Mouse (Mus musculus) brain, embryonic 14.5 days (tissue): ENCODE results near the gene Olfr1032. TPM values are rescaled to one million over a fixed set of nuclear protein-coding genes. Genes with fewer than 3 reads are reported as not detected.
"Not testable (repeated sequence)": the region's sequence is repeated elsewhere in the genome, so short reads cannot be mapped to it uniquely, and the experiment has no call there.

Experiments used
- DNase-seq: peaks from one replicate; pipeline ENCODE4 v3.0.0-alpha.2; 2011; ENCODE audit warnings: low read depth
- CTCF ChIP-seq: fragments of 200-500 bp; IDR thresholded peaks from 2 replicates; pipeline ENCODE4 v1.5.1; 2012; ENCODE audit warnings: inconsistent platforms, mild to moderate bottlenecking, moderate library complexity, borderline replicate concordance; ENCODE audit not compliant: insufficient read depth, insufficient read length; ENCODE audit errors: extremely low read depth
- POLR2A ChIP-seq: fragments of 200-500 bp; IDR thresholded peaks from 2 replicates; pipeline ENCODE4 v1.6.1; 2012; ENCODE audit warnings: mild to moderate bottlenecking, inconsistent platforms, borderline replicate concordance; ENCODE audit not compliant: poor library complexity, insufficient read depth, insufficient read length, severe bottlenecking; ENCODE audit errors: extremely low read depth
- polyA plus RNA-seq: library from polyadenylated mRNA; depleted of rRNA; stranded (reverse); fragments of >200 nt; gene quantifications from 2 replicates; pipeline ENCODE4 v1.2.3, GENCODE M21; 2012; rRNA removed

The Olfr1032 gene
- polyA plus RNA-seq, result not detected in 2 replicates

DNA sequence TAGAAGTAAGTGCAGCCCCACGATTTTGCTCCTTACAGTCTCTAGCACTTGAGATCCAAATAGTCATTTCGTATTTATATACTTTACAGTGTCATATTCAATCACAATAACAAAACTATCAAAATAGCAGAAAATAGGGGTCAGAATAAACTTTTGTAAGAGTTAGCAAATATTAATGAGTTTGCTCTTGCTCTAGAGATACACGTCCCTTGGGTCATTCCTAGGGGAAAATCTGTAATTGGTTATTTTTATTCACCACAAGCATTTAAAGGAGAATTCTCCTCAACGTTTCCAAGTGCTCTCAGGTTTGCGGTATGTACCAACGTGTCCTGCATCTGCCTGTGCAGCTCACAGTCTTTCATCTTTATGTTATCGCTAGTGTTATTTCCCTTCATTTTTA, at the start of gene Olfr1032:
Gene Olfr1032 (plus strand): TSS at position 301 of the 400 bp plus-strand sequence.
- DNase-seq, result no peak
- TF ChIP-seq CTCF, result no peak
- no peak for TF ChIP-seq POLR2A

DNA sequence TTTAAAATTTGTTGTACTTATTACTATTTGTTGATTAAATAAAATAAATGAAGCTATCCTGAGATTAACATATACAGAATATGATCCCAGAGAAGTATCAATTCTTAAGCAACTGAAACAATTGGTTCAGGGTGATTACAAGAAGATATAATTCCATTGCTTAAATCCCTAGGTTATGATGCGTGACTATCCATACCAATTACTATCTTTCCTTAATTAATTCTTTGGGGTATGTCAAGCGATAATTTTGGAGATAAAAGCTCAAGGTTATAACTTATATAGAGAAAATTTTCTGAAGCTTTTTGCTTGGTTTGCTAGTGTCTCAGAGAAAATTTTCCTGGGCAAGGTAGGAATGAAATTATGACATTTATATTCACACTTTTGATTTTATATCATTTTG, 31.7 kb upstream of the Olfr1032 start, which contains the start of gene Olfr1029:
Gene Olfr1029 (plus strand): TSS at position 301 of the 400 bp plus-strand sequence.
- no peak for DNase-seq

GRCm38 (mm10) chr2:85978976-85979375, 26.4 kb upstream of the Olfr1032 start, which contains the start of gene Olfr1030:
Gene Olfr1030 (plus strand): TSS chr2:85979276.
- no peak for TF ChIP-seq CTCF
- no peak for TF ChIP-seq POLR2A
- DNase-seq, result no peak

More for the DNA sequence above, 31.7 kb upstream of the Olfr1032 start, which contains the start of gene Olfr1029:
- TF ChIP-seq POLR2A, result no peak
- TF ChIP-seq CTCF, result no peak

DNA sequence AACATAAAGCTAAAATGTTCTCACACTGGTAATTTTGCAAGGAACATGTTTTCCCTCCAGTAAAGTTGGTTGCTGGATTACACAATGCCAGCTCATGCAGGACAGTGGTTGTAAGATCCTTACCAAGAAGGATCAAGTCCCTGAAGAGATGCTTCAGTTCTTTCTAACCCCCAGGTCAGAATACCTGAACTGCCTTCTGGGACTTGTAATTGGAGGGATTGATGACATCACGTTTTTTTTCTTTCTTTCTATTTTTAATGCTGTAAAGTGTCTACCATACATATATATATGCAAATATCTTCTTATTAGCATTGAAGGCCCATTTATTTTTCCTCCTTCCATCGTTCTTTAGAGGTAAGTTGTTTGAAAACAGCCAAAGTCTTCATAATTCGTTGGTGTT, 15.3 kb upstream of the Olfr1032 start, which contains the start of gene Olfr1031:
Gene Olfr1031 (plus strand): TSS at position 301 of the 400 bp plus-strand sequence.
- no peak for DNase-seq
- no peak for TF ChIP-seq CTCF
- no peak for TF ChIP-seq POLR2A

DNA sequence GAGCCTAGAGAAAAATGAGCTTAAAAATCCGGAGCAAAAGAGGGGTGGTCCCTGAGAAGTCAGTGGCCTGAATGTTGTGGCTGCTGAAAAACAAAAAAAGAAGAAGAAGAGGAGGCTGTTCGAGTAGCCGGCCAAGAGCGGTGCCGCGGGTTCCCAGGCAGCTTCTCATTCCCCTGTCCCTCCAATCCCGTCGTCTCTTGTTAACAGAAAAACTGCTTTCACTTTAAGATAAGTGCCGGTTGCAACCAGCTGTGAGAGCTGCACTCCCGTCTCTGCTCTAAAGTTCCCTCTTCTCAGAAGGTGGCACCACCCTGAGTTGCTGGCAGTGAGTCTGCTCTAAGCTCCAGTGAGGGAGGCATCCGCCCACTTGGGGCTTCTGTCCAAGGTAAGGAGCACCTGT, 15.1 kb downstream of the Olfr1032 start, which contains the start of gene Olfr1033:
Gene Olfr1033 (plus strand): TSS at position 228 of the 400 bp plus-strand sequence.
- peak; percentile 40 for DNase-seq

- not testable (repeated sequence) for DNase-seq
Observed at GRCm38 (mm10) chr2:86021518-86021917, 16.2 kb downstream of the Olfr1032 start.

- TF ChIP-seq POLR2A (no peak), CTCF (no peak)
- DNase-seq, result no peak
Observed at GRCm38 (mm10) chr2:86045561-86045960, 40.2 kb downstream of the Olfr1032 start, which contains the start of gene Olfr1034. Gene Olfr1034 (plus strand): TSS chr2:86045861.

DNA sequence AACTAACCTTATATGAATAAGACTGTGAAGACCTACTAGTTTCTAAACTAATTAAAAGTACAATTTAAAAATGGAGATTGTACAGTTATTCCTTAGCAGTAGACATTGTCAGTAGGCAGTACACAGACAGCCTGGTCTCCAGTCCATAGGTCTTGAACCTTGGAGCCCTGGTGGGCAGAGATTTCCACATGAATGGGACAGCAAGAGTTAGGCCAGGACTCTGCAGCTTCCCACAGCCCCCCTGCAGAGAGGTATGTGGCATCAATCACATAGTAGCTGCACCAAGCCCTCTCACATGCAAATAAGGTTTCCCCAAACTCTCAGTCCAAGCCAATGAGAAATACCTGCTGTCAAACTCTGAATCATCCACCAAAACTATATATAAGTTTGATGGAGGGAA, 45.4 kb downstream of the Olfr1032 start:
- DNase-seq, result not testable (repeated sequence)

Other genes with a start within 250 kb of the Olfr1032 start
- gene Olfr1012, start 242.8 kb upstream of the Olfr1032 start, polyA plus RNA-seq, result not detected in 2 replicates
- not detected in 2 replicates for gene Olfr1013, start 238.4 kb upstream of the Olfr1032 start, polyA plus RNA-seq
- not detected in 2 replicates for gene Olfr1014, start 232.8 kb upstream of the Olfr1032 start, polyA plus RNA-seq
- not detected in 2 replicates for gene Olfr1015, start 223.5 kb upstream of the Olfr1032 start, polyA plus RNA-seq
- not detected in 2 replicates for gene Olfr1016, start 203.0 kb upstream of the Olfr1032 start, polyA plus RNA-seq
- gene Olfr1018, start 187.1 kb upstream of the Olfr1032 start, polyA plus RNA-seq, result not detected in 2 replicates
- 0.08 TPM in 1 of 2 replicates, not detected in the other for gene Olfr1019, start 160.1 kb upstream of the Olfr1032 start, polyA plus RNA-seq
- not detected in 2 replicates for gene Olfr1020, start 158.5 kb upstream of the Olfr1032 start, polyA plus RNA-seq
- not detected in 2 replicates for gene Olfr1022, start 136.9 kb upstream of the Olfr1032 start, polyA plus RNA-seq
- not detected in 2 replicates for gene Olfr1023, start 119.9 kb upstream of the Olfr1032 start, polyA plus RNA-seq
- not detected in 2 replicates for gene Olfr1024, start 100.5 kb upstream of the Olfr1032 start, polyA plus RNA-seq
- gene Olfr1025-ps1, start 90.3 kb upstream of the Olfr1032 start, polyA plus RNA-seq, result not detected in 2 replicates
- not detected in 2 replicates for gene Olfr1026, start 84.0 kb upstream of the Olfr1032 start, polyA plus RNA-seq
- gene Olfr1028, start 55.1 kb upstream of the Olfr1032 start, polyA plus RNA-seq, result not detected in 2 replicates
- not detected in 2 replicates for gene Olfr1029, start 31.6 kb upstream of the Olfr1032 start, polyA plus RNA-seq
- gene Olfr1030, start 26.3 kb upstream of the Olfr1032 start, polyA plus RNA-seq, result not detected in 2 replicates
- not detected in 2 replicates for gene Olfr1031, start 15.2 kb upstream of the Olfr1032 start, polyA plus RNA-seq
- 0.04 and 0.06 TPM in 2 replicates for gene Olfr1033, start 15.1 kb downstream of the Olfr1032 start, polyA plus RNA-seq
- gene Olfr1034, start 40.3 kb downstream of the Olfr1032 start, polyA plus RNA-seq, result not detected in 2 replicates
- gene Olfr1036, start 68.5 kb downstream of the Olfr1032 start, polyA plus RNA-seq, result not detected in 2 replicates
- not detected in 2 replicates for gene Olfr1037, start 81.8 kb downstream of the Olfr1032 start, polyA plus RNA-seq
- not detected in 2 replicates for gene Olfr1039, start 130.4 kb downstream of the Olfr1032 start, polyA plus RNA-seq
- gene Olfr1040, start 141.2 kb downstream of the Olfr1032 start, polyA plus RNA-seq, result not detected in 2 replicates
- gene Olfr1042, start 156.3 kb downstream of the Olfr1032 start, polyA plus RNA-seq, result not detected in 2 replicates
- not detected in 2 replicates for gene Olfr1043, start 162.0 kb downstream of the Olfr1032 start, polyA plus RNA-seq
- not detected in 2 replicates for gene Olfr1044, start 172.3 kb downstream of the Olfr1032 start, polyA plus RNA-seq
- not detected in 2 replicates for gene Olfr52, start 180.1 kb downstream of the Olfr1032 start, polyA plus RNA-seq
- not detected in 2 replicates for gene Olfr1045, start 197.5 kb downstream of the Olfr1032 start, polyA plus RNA-seq
- not detected in 2 replicates for gene Olfr1046, start 213.8 kb downstream of the Olfr1032 start, polyA plus RNA-seq
- not detected in 2 replicates for gene Olfr1047, start 225.9 kb downstream of the Olfr1032 start, polyA plus RNA-seq
- not detected in 2 replicates for gene Olfr1048, start 234.7 kb downstream of the Olfr1032 start, polyA plus RNA-seq